Mouse (Mus musculus) olfactory bulb, adult 2 months (tissue): Measurements from ENCODE around the gene Vangl1. TPM values are rescaled to one million over a fixed set of nuclear protein-coding genes. Genes with fewer than 3 reads are reported as not detected.

Experiments used
- H3K27ac ChIP-seq: fragments of 200-500 bp; 2 replicates; pipeline ENCODE4 v1.5.1; 2012; ENCODE audit warnings: low read depth, low read length; ENCODE audit not compliant: insufficient read depth
- H3K4me1 ChIP-seq: fragments of 200-500 bp; 2 replicates; pipeline ENCODE4 v1.6.1; 2012; ENCODE audit warnings: low read length; ENCODE audit not compliant: control insufficient read depth, insufficient read depth
- H3K4me3 ChIP-seq: fragments of 200-500 bp; 2 replicates; pipeline ENCODE4 v1.5.1; 2012; ENCODE audit warnings: mild to moderate bottlenecking, low read depth, low read length, moderate library complexity; ENCODE audit not compliant: insufficient read depth
- CTCF ChIP-seq: fragments of 200-500 bp; IDR thresholded peaks from 2 replicates; pipeline ENCODE4 v1.5.1; 2012; ENCODE audit warnings: low read depth, mild to moderate bottlenecking, low read length, moderate library complexity; ENCODE audit not compliant: insufficient read depth
- POLR2A ChIP-seq: fragments of 200-500 bp; IDR thresholded peaks from 2 replicates; pipeline ENCODE4 v1.6.1; 2012; ENCODE audit warnings: mild to moderate bottlenecking, low read depth, low read length, moderate library complexity; ENCODE audit not compliant: insufficient read depth
- WGBS: fragments of 180-500 bp; shearing (Covaris S2); methylation state at CpG from one replicate; pipeline ENCODE4 v1.1.7; 2018; 5-methylcytosine and 5-hydroxymethylcytosine counted together
- polyA plus RNA-seq: library from polyadenylated mRNA; stranded (reverse); fragments of >200 nt; gene quantifications from 2 replicates; pipeline ENCODE4 v1.2.4, GENCODE M21; 2012; ENCODE audit warnings: low replicate concordance; ENCODE audit not compliant: missing spikeins, insufficient read depth, insufficient read length

Gene Vangl1
- polyA plus RNA-seq, 1 experiment: not detected

DNA sequence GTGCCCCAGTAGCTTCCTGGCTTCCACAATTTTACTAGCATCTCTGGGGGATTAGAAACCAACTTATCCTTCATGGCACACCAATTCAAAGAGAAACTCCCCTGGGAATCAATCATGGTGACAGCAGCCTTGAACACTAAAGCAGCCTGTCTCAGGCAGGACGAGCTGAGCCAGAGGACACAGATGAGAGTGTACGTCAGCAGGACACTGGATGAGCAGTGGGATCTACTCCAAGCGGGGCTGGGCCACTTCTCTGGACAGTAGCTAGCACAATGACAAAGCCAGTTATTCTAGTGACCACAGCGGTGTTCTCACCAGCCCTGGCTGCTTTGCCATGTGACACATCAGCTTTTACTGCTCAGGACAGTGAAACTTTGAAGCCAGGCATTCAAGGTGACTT is 23.3 kb downstream of the Vangl1 start:
- no peak for TF ChIP-seq POLR2A
- no peak for TF ChIP-seq CTCF
- WGBS: 87% methylated on average over 4 of the region's 4 CpGs
- peaks cover under 1% of the 10 kb centered on the region; the same call in 1 of the 2 replicates for H3K4me1 ChIP-seq
- no peak overlapping the region for H3K4me3 ChIP-seq
- H3K27ac ChIP-seq: no peak overlapping the region

DNA sequence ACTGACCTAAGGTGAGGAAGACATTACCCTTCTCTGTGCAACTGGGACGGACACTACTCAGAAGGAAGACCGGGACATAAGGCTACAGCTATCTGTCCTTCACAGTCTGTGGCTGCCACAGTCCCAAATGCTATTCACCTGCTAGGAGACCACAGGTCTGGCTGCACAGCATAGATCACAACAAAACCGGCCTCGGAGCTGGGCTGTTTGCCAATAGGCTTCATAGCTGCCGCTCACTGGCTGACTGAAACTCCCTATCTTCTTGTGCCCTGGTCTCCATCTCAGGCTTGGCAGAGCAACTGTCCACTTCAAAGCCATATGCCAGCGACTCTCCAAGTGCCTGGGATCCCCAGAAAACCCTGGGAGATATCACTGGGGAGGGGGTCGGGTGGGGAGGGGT is 23.7 kb downstream of the Vangl1 start:
- Histone ChIP-seq H3K4me1 (peaks cover 2% of the 10 kb centered on the region; the same call in 1 of the 2 replicates), H3K4me3 (no peak overlapping the region), H3K27ac (no peak overlapping the region)
- 48% methylated on average over 7 of the region's 7 CpGs for WGBS
- TF ChIP-seq CTCF: no peak
- no peak for TF ChIP-seq POLR2A

DNA sequence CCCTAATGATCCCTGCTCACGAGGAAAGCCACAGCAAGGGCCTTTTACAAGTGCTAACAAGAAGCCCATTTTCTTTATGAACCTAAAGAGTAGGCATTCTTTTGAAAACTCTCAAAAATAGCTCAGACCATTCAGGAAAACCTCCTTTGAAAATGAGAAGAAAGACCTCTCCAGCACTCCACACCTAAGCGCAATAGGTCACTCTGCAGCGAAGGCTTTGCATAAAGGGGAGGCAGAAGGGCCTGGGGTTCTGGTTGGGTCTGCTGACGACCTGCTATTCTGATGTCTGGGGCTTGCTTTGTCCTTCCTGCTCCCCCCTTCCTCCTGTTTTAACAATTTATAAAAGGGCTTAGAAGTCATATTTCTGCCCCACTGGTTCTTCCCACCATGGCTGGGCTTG is 24.6 kb downstream of the Vangl1 start:
- H3K4me1 ChIP-seq: peaks cover 2% of the 10 kb centered on the region; the same call in 1 of the 2 replicates
- no peak overlapping the region for H3K27ac ChIP-seq
- WGBS: 83% methylated on average over 4 of the region's 4 CpGs
- no peak for TF ChIP-seq POLR2A
- TF ChIP-seq CTCF: no peak
- H3K4me3 ChIP-seq: no peak overlapping the region

DNA sequence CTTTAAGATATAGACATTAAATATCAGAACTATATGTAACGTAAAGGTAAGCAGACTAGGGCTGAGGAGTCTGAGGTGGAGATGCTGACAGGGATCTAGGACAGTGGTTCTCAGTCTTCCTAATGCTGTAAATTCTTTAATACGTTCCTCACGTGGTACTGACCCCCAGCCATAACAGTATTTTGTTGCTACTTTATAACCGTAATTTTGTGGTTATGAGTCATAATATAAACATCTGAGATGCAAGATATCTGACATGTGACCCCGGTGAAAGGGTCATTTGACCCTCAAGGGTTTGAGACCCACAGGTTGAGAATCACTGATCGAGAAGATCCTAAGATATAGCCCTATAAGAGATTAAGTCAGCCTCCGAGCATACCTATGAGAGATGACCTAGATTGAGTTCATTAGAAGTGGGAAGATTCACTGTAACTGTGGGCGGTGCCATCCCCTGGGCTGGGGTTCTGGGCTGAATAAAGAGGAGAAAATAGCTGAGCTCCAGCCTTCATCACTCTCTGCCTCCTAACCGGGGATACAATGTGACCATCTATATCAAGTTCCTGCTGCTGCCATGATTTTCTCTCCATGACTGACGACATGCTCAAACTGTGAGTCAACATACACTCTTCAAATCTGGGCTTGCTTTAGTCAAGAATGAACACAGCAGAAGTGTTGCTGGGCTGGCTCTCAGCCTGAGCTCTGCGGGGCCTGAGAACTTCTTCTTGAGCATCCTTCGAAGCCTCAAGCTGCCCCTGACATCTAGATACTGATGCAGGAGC is 26.5 kb downstream of the Vangl1 start:
- TF ChIP-seq POLR2A (no peak), CTCF (no peak)
- Histone ChIP-seq H3K4me3 (no peak overlapping the region), H3K27ac (no peak overlapping the region), H3K4me1 (peaks cover 2% of the 10 kb centered on the region; the same call in 1 of the 2 replicates)
- 99% methylated on average over 12 of the region's 12 CpGs for WGBS

DNA sequence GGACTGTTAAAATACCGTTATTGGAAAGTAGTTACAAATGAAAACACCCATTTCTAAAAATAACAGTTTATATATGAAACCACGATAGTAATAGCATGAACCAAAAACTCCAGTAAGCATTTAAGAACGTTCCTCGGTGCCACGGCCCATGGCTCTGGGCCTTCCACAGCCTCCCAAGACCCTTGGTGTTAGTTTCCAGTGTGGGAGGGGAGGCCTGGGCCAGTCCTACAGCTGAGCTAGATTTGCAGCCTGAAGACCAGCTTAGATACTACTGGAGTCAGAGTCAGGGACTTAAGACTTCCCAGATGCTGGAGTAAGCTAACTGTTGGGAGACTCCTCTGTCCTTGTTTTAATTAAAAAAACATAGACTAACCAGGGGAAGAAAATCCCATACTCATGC is 28.4 kb downstream of the Vangl1 start:
- Histone ChIP-seq H3K4me1 (peaks cover 2% of the 10 kb centered on the region; the same call in 1 of the 2 replicates), H3K4me3 (no peak overlapping the region), H3K27ac (no peak overlapping the region)
- WGBS: 52% methylated on average over 5 of the region's 5 CpGs
- no peak for TF ChIP-seq CTCF
- TF ChIP-seq POLR2A: no peak

DNA sequence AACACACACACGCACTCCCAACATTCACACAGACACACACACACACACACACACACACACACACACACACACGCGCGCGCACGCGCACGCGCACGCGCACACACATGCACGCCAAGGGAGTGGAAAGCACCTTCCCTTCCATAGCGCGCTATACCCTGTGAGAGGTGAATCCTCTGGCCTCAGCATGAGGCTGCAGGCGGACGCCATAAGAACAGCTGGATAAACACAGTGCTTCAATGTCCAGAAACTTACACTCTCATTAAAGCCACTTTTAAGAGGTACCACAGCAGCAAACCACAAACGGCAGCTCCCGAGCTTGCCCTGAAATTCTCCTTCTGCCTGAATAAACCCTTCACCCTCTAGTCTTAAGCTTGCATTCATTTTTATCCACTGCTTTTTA is 28.8 kb downstream of the Vangl1 start:
- H3K27ac ChIP-seq: no peak overlapping the region
- 91% methylated on average over 18 of the region's 18 CpGs for WGBS
- H3K4me3 ChIP-seq: no peak overlapping the region
- TF ChIP-seq POLR2A: no peak
- no peak for TF ChIP-seq CTCF
- peaks cover 2% of the 10 kb centered on the region; the same call in 1 of the 2 replicates for H3K4me1 ChIP-seq

DNA sequence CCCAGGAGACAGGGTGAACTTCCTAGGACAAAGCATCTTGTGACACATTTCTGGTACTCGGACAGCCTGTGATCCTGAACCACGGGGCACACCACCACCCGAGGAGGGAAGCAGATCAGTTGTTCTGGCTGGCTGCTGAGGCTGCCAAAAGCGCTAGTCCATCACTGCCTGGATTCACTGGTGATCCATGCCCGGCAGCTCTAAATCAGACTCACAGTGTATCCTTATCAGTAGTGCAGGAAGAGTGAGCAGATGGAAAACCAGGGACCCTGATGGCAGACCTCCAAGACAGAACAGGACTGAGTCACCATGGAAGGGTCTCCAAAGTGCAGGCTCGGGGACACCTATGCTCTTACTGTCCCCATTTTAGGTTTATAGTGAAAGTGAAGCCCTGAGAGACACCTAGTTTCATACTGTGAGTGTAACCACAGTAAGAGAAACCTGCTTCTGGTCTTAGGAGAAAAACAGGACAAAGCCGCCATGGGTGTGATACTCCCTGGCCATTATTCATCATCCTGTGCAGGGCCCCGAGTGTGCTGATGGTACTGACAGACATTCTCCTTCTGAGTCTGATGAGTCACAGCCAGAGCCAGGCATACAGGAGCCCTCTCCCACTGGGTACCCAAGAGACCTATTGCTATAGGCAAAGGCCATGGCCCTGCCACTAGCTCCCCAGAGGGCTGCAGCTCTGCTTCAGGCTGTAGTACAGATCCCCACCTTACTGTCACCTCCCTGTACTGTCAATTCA is 30.2 kb downstream of the Vangl1 start:
- TF ChIP-seq CTCF (no peak), POLR2A (no peak)
- Histone ChIP-seq H3K4me1 (peaks cover 9% of the 10 kb centered on the region), H3K27ac (no peak overlapping the region), H3K4me3 (no peak overlapping the region)
- 73% methylated on average over 8 of the region's 8 CpGs for WGBS

DNA sequence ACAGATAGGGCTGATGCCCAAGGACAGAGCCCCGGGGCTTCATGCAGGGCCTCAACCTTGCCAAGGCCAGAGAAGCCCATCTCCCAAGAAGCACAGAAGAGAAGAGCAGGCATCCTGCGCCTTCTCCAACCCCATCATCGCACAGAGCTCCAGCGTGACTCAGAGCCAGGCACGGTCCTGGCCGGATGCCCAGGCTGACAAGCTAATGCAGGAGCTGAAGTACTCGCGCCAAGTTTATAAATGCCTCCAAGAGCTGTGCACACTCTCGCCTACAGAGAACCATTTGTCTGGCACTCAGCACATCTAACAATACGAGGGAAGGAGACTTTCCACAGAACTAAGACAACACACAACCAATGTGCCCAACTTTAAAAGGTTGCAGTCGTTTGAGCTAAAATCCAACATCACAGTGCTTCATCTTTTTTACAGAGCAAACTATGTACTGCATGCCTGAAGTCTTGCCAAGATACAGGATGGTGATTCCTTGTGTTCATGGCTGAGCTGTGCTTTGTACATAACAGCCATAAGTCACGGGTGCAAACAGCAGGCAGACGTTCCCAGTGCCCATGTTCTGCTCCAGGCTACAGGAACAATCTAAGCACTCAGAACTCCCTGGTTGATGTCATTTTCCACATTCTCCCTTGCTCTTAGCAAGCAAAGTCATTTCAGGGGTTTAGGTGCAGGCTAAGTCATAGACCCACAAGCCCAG is 35.1 kb downstream of the Vangl1 start:
- WGBS: 3% methylated on average over 13 of the region's 13 CpGs
- Histone ChIP-seq H3K27ac (0 out of 2 replicates have a peak overlapping the region, but pooled peaks have one; percentile 44), H3K4me1 (peaks cover 12% of the 10 kb centered on the region), H3K4me3 (no peak overlapping the region)
- TF ChIP-seq CTCF (no peak), POLR2A (no peak)

DNA sequence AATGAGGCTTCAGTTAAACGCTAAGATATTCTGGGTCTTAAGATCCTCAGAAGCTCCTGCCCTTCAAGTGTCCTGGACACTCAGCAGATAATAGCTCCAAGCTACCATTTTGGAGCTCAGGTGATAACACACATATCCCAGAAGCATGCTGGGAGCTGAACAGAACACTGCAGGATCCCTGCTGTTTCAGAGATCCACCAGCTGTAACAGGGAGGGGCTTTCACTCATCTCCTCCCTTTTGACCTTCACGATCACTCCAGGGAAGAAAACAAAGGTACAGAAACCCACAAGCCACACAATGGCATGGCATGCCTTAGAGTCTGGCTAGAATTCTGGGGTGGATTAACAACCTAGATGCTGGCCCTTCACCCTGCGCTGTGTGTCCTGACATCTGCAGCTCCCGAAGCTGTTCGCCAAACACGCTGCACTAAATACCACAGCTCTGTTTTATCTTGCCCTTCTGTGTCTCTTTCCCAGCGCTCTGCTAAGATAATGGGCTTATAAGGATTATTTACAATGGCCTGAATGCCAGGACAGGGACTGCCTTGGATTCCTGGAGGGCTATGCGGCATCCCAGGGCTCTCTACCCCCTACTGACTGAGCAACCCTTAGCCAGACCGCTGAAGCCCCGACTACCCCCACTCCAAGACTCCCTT is 36.8 kb downstream of the Vangl1 start:
- Histone ChIP-seq H3K27ac (no peak overlapping the region), H3K4me1 (peaks cover 12% of the 10 kb centered on the region), H3K4me3 (no peak overlapping the region)
- TF ChIP-seq CTCF (no peak), POLR2A (no peak)
- 67% methylated on average over 10 of the region's 10 CpGs for WGBS
